Mouse (Mus musculus) layer of hippocampus, adult 11-12 months (tissue): ENCODE results near the gene Cbx2.
A peak's percentile ranks its signal among the peaks of the same experiment; 100 is the strongest.

Source experiments
- DNase-seq: peaks from one replicate; pipeline ENCODE4 v3.0.0; 2022; ENCODE audit warnings: low spot score

The Cbx2 gene

GRCm38 (mm10) chr11:119058041-119058995 is 35.6 kb downstream of the Cbx2 start:
- DNase-seq: no peak

GRCm38 (mm10) chr11:119059256-119059655 is 36.5 kb downstream of the Cbx2 start:
- DNase-seq: no peak

GRCm38 (mm10) chr11:119066841-119067240 is 44.1 kb downstream of the Cbx2 start:
- DNase-seq: no peak

DNA sequence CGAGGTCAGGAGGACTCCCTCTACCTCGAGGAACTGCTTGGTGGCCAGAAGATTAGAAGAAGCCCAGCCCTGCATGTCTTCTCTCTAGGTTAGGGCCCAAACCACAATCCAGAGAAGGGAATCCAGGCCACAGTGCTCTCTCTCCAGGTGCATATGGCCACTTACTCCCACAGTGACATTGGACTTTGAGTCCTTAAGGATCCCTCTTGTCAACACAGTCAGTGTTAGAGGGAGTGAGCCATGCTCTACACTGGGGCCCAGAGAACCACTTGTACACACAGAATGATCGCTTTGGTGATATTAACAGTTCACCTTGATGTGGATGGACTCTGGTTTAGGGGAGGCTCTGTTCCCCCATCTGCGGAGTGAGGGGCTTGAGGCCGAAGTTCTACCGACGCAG is 49.5 kb downstream of the Cbx2 start:
- DNase-seq: no peak

DNA sequence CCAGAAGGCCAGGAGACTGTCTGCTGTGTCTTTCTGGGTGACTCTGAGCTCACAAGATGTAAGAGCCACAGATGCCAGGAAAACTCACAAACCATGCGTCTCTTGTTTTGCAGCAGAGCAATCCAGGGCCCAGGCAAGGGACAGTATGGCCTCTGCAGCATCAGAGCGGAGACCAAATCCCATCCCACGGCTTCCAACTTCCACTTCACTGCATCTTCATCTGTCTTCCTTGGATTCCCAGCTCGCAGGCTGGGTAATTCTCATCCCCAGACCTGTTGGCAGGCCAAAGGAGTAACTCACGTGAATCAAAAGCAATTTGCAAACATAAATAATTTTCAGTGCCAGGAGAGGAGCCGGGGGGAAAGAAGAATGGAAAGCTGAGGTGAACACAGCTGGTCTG is 50.2 kb downstream of the Cbx2 start:
- no peak for DNase-seq

DNA sequence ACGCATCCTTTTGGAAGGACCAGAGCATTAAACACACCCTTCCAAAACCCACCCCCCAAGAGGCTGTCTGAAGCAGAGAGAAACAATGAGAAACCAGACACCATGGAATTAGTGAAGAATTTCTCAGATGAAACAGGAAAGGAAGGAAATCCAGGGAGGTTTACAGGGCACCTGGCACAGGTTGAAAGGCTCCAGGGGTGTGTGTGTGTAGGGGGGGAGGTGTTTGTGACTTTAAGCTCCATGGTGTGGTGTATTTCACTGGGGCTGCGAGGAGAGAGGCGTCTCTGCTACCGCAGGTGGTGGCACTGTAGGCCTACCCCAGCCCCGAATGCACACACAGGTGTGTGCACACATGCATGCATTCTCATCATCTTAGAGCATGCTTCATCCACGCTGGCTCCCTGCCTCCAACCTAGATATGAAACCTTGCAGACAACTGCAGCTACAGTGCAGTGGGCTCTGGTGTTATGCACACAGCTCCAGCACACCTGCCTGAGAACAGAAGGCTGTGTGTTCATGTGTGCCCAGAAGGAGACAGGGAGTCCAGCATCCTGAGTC is 51.2 kb downstream of the Cbx2 start:
- no peak for DNase-seq

DNA sequence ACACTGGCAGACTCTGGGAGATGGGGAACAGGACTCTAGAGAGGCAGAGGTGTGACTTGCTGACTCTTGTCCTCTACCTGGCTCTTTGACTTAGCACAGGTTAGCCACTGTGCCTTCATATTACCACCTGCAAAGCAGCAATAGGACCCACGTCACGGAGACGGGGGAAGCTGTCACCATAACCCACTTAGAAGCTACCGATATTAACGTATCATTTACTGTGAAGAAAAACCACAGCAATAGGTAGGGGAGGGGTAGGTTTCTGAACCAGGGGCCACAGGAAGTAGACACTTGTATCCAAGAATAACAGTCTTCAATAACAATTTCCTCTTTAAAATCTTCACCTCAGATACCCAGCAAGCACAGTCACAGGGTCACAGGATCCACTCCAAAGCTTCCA is 53.0 kb downstream of the Cbx2 start:
- no peak for DNase-seq

- no peak for DNase-seq
These were observed 55.0 kb downstream of the Cbx2 start for GRCm38 (mm10) chr11:119077755-119078154.

DNA sequence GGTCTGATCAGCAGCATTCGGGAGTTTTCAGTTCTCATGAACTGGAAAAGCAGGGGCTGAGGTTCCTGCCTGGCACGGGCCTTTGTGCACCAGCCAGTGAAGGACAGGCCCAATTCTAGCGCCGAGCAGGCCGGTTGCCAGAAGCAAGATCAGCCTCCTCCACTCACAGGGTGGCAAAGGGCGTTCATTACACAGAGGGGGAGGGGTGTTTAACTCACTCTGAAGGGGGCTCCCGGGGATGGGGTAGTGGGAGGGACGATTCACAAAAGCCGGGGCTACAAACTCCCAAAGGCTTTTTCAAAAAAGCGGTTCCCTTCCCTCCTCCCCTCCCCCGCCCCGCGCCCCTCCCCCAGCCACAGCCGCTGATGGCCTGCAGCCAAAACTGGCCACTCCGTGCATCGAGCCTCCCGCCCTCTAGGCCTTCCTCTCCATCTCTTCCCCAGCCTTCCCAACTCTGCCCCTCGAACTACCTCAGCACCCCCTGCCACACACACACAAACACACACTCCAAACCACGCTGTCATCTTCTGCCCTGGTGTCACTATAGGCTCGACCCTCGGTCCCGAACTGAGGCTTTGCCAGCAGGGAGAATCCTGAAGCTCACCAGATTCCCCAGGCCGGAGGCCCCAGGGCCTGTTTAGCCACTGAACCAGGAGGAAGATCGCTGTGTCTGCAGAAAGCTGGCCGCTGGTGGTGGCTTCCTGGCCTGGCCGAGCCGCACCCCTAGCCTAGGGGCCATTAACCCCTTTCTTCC is 56.1 kb downstream of the Cbx2 start:
- DNase-seq: peak; percentile 50

GRCm38 (mm10) chr11:119079445-119079837 is 56.7 kb downstream of the Cbx2 start:
- DNase-seq: no peak

GRCm38 (mm10) chr11:119080461-119081147 is 57.8 kb downstream of the Cbx2 start:
- no peak for DNase-seq
